Mouse (Mus musculus) activated CD4-positive, CD25-positive, alpha-beta regulatory T cell, adult 4 months (primary cell): Measurements from ENCODE around the gene Tmem174. TPM values are rescaled to one million over a fixed set of nuclear protein-coding genes. Genes with fewer than 3 reads are reported as not detected.

Source experiments
- polyA plus RNA-seq, 2 experiments: library from polyadenylated mRNA; unstranded; fragments of 100-300 nt; shearing (Covaris generic); gene quantifications; one replicate each; pipeline ENCODE4 v1.2.1; 2017

Gene Tmem174
- polyA plus RNA-seq, 2 experiments from 2014 or later = not detected

Other genes with a start within 250 kb of the Tmem174 start
- 1 to 10 TPM in 1 of 2 experiments, not detected in 1; 1.3 TPM for gene Gm10320, start 145.4 kb downstream of the Tmem174 start, polyA plus RNA-seq
- under 1 TPM in 1 of 2 experiments, not detected in 1; 0.38 TPM for gene Tmem171, start 57.4 kb upstream of the Tmem174 start, polyA plus RNA-seq
- 10 to 100 TPM; 42.3 to 47.9 TPM for gene Fcho2, start 178.0 kb upstream of the Tmem174 start, polyA plus RNA-seq